Mouse (Mus musculus): ENCODE data around the gene Trim27. TPM values are rescaled to one million over a fixed set of nuclear protein-coding genes. Genes with fewer than 3 reads are reported as not detected.

Gene Trim27
- 10 to 100 TPM; 49.7 to 56.3 TPM for total RNA-seq (2023)

GRCm38 (mm10) chr13:21179367-21179723, at the start of gene Trim27:
Gene Trim27 (plus strand): TSS chr13:21179445.

DNA sequence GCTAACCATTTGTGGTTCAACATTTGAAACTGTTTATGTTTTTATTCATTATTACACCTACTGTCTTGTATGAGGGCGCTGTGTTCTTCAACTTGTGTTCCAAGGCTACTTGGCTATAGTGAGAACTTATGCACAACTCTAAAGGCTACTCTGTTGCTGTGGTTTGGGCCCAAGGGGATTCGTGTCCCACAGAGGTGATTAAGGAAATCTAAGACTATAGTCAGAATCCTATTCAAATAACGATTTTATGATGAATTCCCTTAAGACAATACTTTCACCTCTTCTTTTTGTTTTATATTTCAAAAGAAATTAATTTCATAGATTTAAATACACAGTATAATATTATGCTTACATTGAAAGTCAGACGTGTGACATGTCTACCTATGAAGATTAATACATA, 33.5 kb upstream of the Trim27 start, which contains the start of gene Olfr1368:
TSS of gene Olfr1368 (minus strand) at position 101 of the 400 bp plus-strand sequence.

Other genes with a start within 250 kb of the Trim27 start
- not detected for gene Olfr1370, start 104.5 kb upstream of the Trim27 start, total RNA-seq (2023)
- gene Olfr1369-ps1, start 68.0 kb upstream of the Trim27 start, total RNA-seq (2023): not detected
- gene Olfr263, start 49.8 kb upstream of the Trim27 start, total RNA-seq (2023): not detected
- not detected for gene Olfr1368, start 33.6 kb upstream of the Trim27 start, total RNA-seq (2023)
- gene Gpx5, start 113.3 kb downstream of the Trim27 start, total RNA-seq (2023): not detected
- not detected for gene Gpx6, start 132.7 kb downstream of the Trim27 start, total RNA-seq (2023)
- gene Olfr1367, start 167.5 kb downstream of the Trim27 start, total RNA-seq (2023): not detected
- gene Zscan12, start 183.4 kb downstream of the Trim27 start, total RNA-seq (2023): 1 to 10 TPM; 3.6 to 4.8 TPM
- 10 to 100 TPM; 38.4 to 40.3 TPM for gene Zkscan3, start 223.3 kb downstream of the Trim27 start, total RNA-seq (2023)

All from monocyte, adult 59 days (primary cell).